Mouse (Mus musculus): ENCODE results near the gene Clec4f. TPM values are rescaled to one million over a fixed set of nuclear protein-coding genes. Genes with fewer than 3 reads are reported as not detected.
"Not testable (repeated sequence)": the region's sequence is repeated elsewhere in the genome, so short reads cannot be mapped to it uniquely, and the experiment has no call there.

Gene Clec4f
- polyA plus RNA-seq, 1 experiment from 2014 or later = 0.08 TPM

- Histone ChIP-seq H3K4me3 (ENCODE audit: low read length) (no peak overlapping the region), H3K4me1 (replicated peaks; ENCODE audit: control insufficient read depth, insufficient read depth, low read length) (no peaks in the 10 kb centered on the region), H3K4me2 (ENCODE audit: low read depth, low read length) (no peak overlapping the region), H3K27ac (ENCODE audit: low read length) (no peak overlapping the region), H3K27me3 (ENCODE audit: control insufficient read depth, insufficient read depth, low read depth, low read length) (no peaks in the 10 kb centered on the region), H3K36me3 (ENCODE audit: control insufficient read depth, insufficient read depth, low read length) (no peaks in the 10 kb centered on the region), H3K9me3 (ENCODE audit: control insufficient read depth, low read length) (no peaks in the 10 kb centered on the region), H3K9ac (ENCODE audit: low read length) (no peak overlapping the region)
- no peak for ATAC-seq (ENCODE audit: low read depth)
- WGBS = 63% methylated on average over 4 of the region's 4 CpGs
Observed at GRCm38 (mm10) chr6:83660821-83661220, 4.8 kb upstream of the Clec4f start.

- no peak overlapping the region for H3K9ac ChIP-seq (ENCODE audit: low read length)
- H3K4me3 ChIP-seq (ENCODE audit: low read length) = no peak overlapping the region
- no peaks in the 10 kb centered on the region for H3K36me3 ChIP-seq (ENCODE audit: control insufficient read depth, insufficient read depth, low read length)
- H3K27ac ChIP-seq (ENCODE audit: low read length) = no peak overlapping the region
- no peaks in the 10 kb centered on the region for H3K27me3 ChIP-seq (ENCODE audit: control insufficient read depth, insufficient read depth, low read depth, low read length)
- WGBS = 78% methylated on average over 10 of the region's 10 CpGs
- no peak for ATAC-seq (ENCODE audit: low read depth)
- no peaks in the 10 kb centered on the region for H3K9me3 ChIP-seq (ENCODE audit: control insufficient read depth, low read length)
- H3K4me2 ChIP-seq (ENCODE audit: low read depth, low read length) = no peak overlapping the region
- no peaks in the 10 kb centered on the region for H3K4me1 ChIP-seq (replicated peaks; ENCODE audit: control insufficient read depth, insufficient read depth, low read length)
Observed at GRCm38 (mm10) chr6:83646715-83647114, 9.3 kb downstream of the Clec4f start.

DNA sequence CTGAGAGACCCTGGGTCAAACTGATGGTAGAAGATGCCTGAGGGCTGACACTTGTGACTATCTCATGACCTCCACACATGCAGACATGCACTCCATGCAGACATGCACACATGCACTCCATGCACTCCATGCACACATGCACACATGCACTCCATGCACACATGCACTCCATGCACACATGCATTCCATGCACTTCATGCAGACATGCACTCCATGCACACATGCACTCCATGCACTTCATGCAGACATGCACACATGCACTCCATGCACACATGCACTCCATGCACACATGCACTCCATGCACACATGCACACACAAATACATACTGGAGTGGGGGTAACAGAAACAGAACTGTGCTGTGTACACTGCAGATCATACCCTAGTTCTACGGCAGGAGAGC lies 20.7 kb downstream of the Clec4f start:
- no peak for ATAC-seq (ENCODE audit: low read depth)
- WGBS = 72% methylated on average over 1 of the region's 1 CpGs
- H3K4me1 ChIP-seq (replicated peaks; ENCODE audit: control insufficient read depth, insufficient read depth, low read length) = no peaks in the 10 kb centered on the region
- no peak overlapping the region for H3K4me3 ChIP-seq (ENCODE audit: low read length)
- H3K9me3 ChIP-seq (ENCODE audit: control insufficient read depth, low read length) = no peaks in the 10 kb centered on the region
- H3K9ac ChIP-seq (ENCODE audit: low read length) = no peak overlapping the region
- no peak overlapping the region for H3K27ac ChIP-seq (ENCODE audit: low read length)
- no peaks in the 10 kb centered on the region for H3K27me3 ChIP-seq (ENCODE audit: control insufficient read depth, insufficient read depth, low read depth, low read length)
- H3K36me3 ChIP-seq (ENCODE audit: control insufficient read depth, insufficient read depth, low read length) = no peaks in the 10 kb centered on the region
- H3K4me2 ChIP-seq (ENCODE audit: low read depth, low read length) = no peak overlapping the region

DNA sequence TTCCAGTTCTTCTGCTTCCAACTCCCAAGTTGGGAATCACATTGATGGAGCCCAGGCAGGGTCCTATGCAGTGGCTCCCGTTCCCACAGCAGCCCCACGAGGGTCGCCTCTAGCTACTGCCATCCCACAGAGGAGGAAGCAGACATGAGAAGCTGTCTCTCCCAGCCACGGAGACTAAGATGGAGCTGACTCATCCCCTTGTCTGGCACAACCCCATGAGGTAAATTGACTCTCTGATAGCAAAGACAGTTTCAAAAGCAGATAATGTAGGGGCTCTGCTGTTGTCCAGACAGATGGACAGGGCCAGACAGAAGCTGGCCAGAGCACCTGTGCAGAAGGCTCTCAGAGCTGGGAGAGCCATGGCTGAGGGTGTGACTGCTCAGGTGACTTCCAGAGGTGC lies 21.4 kb downstream of the Clec4f start:
- H3K27me3 ChIP-seq (ENCODE audit: control insufficient read depth, insufficient read depth, low read depth, low read length); H3K27ac ChIP-seq (ENCODE audit: low read length); H3K9me3 ChIP-seq (ENCODE audit: control insufficient read depth, low read length); H3K36me3 ChIP-seq (ENCODE audit: control insufficient read depth, insufficient read depth, low read length); H3K4me2 ChIP-seq (ENCODE audit: low read depth, low read length); H3K4me3 ChIP-seq (ENCODE audit: low read length); H3K4me1 ChIP-seq (replicated peaks; ENCODE audit: control insufficient read depth, insufficient read depth, low read length); H3K9ac ChIP-seq (ENCODE audit: low read length); ATAC-seq (ENCODE audit: low read depth): not testable (repeated sequence)
- 46% methylated on average over 4 of the region's 4 CpGs for WGBS

DNA sequence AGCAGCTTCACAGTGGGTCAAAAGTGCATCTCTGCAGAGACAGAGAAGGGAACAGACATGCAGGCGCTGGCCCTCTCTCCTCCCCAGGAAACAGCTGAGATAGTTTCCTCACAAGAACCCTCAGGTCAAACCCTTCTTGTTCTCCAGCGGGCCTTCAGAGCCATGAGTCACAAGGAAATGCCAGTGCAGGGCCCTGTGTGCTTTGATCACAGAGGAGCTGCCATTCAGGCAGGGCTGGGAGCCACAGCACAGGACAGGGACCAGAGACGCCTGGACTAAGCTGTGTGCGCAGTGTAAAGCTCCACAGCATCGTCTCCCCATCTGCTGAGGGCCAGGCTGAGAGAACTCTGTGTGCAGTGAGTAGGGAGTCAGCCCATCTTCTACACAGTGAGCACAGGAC lies 21.9 kb downstream of the Clec4f start:
- not testable (repeated sequence) for H3K4me2 ChIP-seq (ENCODE audit: low read depth, low read length); H3K4me3 ChIP-seq (ENCODE audit: low read length); H3K9ac ChIP-seq (ENCODE audit: low read length); H3K36me3 ChIP-seq (ENCODE audit: control insufficient read depth, insufficient read depth, low read length); H3K27me3 ChIP-seq (ENCODE audit: control insufficient read depth, insufficient read depth, low read depth, low read length); H3K9me3 ChIP-seq (ENCODE audit: control insufficient read depth, low read length); H3K27ac ChIP-seq (ENCODE audit: low read length); H3K4me1 ChIP-seq (replicated peaks; ENCODE audit: control insufficient read depth, insufficient read depth, low read length); ATAC-seq (ENCODE audit: low read depth)
- WGBS = 31% methylated on average over 5 of the region's 5 CpGs

GRCm38 (mm10) chr6:83631815-83632214 lies 24.2 kb downstream of the Clec4f start:
- Histone ChIP-seq H3K27me3 (ENCODE audit: control insufficient read depth, insufficient read depth, low read depth, low read length) (no peaks in the 10 kb centered on the region), H3K4me2 (ENCODE audit: low read depth, low read length) (no peak overlapping the region), H3K36me3 (ENCODE audit: control insufficient read depth, insufficient read depth, low read length) (no peaks in the 10 kb centered on the region), H3K9me3 (ENCODE audit: control insufficient read depth, low read length) (no peaks in the 10 kb centered on the region), H3K27ac (ENCODE audit: low read length) (no peak overlapping the region), H3K4me1 (replicated peaks; ENCODE audit: control insufficient read depth, insufficient read depth, low read length) (no peaks in the 10 kb centered on the region), H3K9ac (ENCODE audit: low read length) (no peak overlapping the region), H3K4me3 (ENCODE audit: low read length) (no peak overlapping the region)
- 53% methylated on average over 4 of the region's 4 CpGs for WGBS
- ATAC-seq (ENCODE audit: low read depth) = no peak

DNA sequence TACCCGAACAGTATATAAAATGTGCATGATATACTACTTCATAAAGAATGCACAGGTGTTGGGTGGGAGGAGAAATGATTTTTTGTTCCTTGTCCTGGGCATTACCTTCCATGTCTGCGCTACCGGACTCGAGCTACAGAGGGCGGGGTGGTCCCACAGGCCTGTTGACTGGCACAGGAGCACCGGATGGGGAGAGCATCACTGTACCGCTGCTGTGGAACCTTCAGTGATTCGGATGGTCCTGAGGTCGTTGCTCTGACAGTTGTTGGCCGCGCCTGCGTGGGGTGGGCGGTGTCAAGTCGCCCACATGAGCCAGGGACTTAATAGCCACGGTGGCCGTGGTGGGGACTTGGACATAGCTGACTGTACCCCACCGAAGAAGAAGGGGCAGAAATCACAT lies 29.2 kb downstream of the Clec4f start:
- Histone ChIP-seq H3K4me3 (ENCODE audit: low read length) (no peak overlapping the region), H3K4me1 (replicated peaks; ENCODE audit: control insufficient read depth, insufficient read depth, low read length) (no peaks in the 10 kb centered on the region), H3K27me3 (ENCODE audit: control insufficient read depth, insufficient read depth, low read depth, low read length) (no peaks in the 10 kb centered on the region), H3K9me3 (ENCODE audit: control insufficient read depth, low read length) (no peaks in the 10 kb centered on the region), H3K36me3 (ENCODE audit: control insufficient read depth, insufficient read depth, low read length) (no peaks in the 10 kb centered on the region), H3K9ac (ENCODE audit: low read length) (no peak overlapping the region), H3K27ac (ENCODE audit: low read length) (no peak overlapping the region), H3K4me2 (ENCODE audit: low read depth, low read length) (no peak overlapping the region)
- no peak for ATAC-seq (ENCODE audit: low read depth)
- 64% methylated on average over 17 of the region's 17 CpGs for WGBS

- 64% methylated on average over 9 of the region's 9 CpGs for whole genome bisulfite sequencing
- no peak overlapping the region for H3K4me3 ChIP-seq (ENCODE audit: low read length)
- ATAC-seq (ENCODE audit: low read depth) = no peak
- no peak overlapping the region for H3K4me2 ChIP-seq (ENCODE audit: low read depth, low read length)
- no peaks in the 10 kb centered on the region for H3K27me3 ChIP-seq (ENCODE audit: control insufficient read depth, insufficient read depth, low read depth, low read length)
- H3K4me1 ChIP-seq (replicated peaks; ENCODE audit: control insufficient read depth, insufficient read depth, low read length) = peaks cover 3% of the 10 kb centered on the region
- H3K9me3 ChIP-seq (ENCODE audit: control insufficient read depth, low read length) = no peaks in the 10 kb centered on the region
- no peak overlapping the region for H3K27ac ChIP-seq (ENCODE audit: low read length)
- H3K36me3 ChIP-seq (ENCODE audit: control insufficient read depth, insufficient read depth, low read length) = no peaks in the 10 kb centered on the region
- no peak overlapping the region for H3K9ac ChIP-seq (ENCODE audit: low read length)
Observed at GRCm38 (mm10) chr6:83619955-83620354, 36.0 kb downstream of the Clec4f start.

DNA sequence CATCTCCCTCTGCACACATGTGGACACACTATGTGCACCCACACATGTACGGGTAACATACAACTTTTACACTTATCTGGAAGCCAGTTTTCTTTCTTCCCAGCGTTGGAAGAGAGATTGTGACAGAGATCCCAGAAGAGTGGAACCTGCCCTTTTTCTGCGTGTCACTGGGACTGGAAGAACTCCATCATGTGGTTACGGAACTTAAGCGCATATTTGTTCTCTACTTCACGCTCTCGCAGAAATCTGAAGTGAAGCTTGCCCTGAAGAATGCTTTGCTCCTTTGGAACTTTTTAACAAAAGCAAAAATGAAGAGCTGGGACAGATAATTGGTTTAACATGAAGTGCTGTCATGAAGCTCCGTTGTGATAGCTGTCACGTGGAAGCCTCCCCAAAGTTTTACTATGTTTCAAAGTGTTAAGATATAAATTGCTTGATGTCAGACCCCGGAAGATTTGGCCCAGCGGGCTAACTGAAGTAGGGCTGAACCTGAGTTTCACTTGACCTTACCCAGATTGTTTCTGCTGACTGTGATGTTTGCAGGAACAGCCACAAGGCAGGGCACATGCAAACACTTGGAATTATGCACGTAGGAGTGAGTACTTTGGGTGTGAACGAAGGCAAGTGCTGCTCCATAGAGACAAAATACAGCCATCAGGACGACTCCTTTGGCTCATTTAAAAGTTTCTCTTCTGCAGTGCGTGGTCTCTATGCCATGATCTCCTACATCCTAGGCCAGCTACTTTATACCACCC lies 38.2 kb downstream of the Clec4f start:
- Histone ChIP-seq H3K9me3 (ENCODE audit: control insufficient read depth, low read length) (no peaks in the 10 kb centered on the region), H3K27me3 (ENCODE audit: control insufficient read depth, insufficient read depth, low read depth, low read length) (no peaks in the 10 kb centered on the region), H3K4me2 (ENCODE audit: low read depth, low read length) (peak overlapping the region; percentile 15; the same call in 1 of the 2 replicates), H3K27ac (ENCODE audit: low read length) (0 out of 2 replicates have a peak overlapping the region, but pooled peaks have one; percentile 3), H3K9ac (ENCODE audit: low read length) (no peak overlapping the region), H3K36me3 (ENCODE audit: control insufficient read depth, insufficient read depth, low read length) (no peaks in the 10 kb centered on the region), H3K4me3 (ENCODE audit: low read length) (no peak overlapping the region), H3K4me1 (replicated peaks; ENCODE audit: control insufficient read depth, insufficient read depth, low read length) (peaks cover 3% of the 10 kb centered on the region)
- ATAC-seq (ENCODE audit: low read depth) = peak; percentile 71
- WGBS = 40% methylated on average over 15 of the region's 15 CpGs

Data from lung, embryonic 16.5 days (tissue).